Mouse (Mus musculus): ENCODE results near the gene Acot12.

GRCm38 (mm10) chr13:91696109-91696645, 45.1 kb upstream of the Acot12 start:
- no peak for TF ChIP-seq CTCF (IDR thresholded peaks at IDR 0.05; ENCODE audit: low read depth)
- no peak for TF ChIP-seq EP300 (IDR thresholded peaks at IDR 0.05; ENCODE audit: low read depth)

Data from liver, embryonic 14.5 days (tissue).